Mouse (Mus musculus) kidney, adult 9 months (tissue): ENCODE results near the gene Crip2.

Source experiments
- DNase-seq: peaks from one replicate; pipeline ENCODE4 v3.0.0; 2022

The Crip2 gene

GRCm38 (mm10) chr12:113185442-113186291, 45.6 kb downstream of the Crip2 start, which contains the start of gene Tmem121:
TSS of gene Tmem121 (plus strand) at chr12:113185930.
- no peak for DNase-seq

- no peak for DNase-seq
Measured at GRCm38 (mm10) chr12:113186326-113187010, 46.4 kb downstream of the Crip2 start.

DNA sequence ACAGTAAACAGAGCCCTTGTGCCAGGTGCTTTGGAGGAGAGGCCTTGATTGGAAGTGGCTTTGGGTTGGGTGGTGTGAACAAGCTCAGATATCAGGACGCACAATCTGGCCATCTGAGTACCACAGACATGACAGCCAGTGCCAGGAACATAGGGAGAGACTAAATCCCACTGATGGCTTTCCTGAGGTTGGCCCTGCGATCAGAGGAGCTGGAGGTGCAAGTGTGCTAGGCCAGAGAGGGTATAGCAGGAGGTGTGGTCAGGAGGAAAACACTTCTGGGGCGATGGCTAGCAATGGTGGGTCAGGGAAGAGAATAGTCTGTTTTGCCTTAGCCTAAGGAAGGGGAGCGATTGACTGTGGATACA, 47.0 kb downstream of the Crip2 start:
- DNase-seq = no peak

DNA sequence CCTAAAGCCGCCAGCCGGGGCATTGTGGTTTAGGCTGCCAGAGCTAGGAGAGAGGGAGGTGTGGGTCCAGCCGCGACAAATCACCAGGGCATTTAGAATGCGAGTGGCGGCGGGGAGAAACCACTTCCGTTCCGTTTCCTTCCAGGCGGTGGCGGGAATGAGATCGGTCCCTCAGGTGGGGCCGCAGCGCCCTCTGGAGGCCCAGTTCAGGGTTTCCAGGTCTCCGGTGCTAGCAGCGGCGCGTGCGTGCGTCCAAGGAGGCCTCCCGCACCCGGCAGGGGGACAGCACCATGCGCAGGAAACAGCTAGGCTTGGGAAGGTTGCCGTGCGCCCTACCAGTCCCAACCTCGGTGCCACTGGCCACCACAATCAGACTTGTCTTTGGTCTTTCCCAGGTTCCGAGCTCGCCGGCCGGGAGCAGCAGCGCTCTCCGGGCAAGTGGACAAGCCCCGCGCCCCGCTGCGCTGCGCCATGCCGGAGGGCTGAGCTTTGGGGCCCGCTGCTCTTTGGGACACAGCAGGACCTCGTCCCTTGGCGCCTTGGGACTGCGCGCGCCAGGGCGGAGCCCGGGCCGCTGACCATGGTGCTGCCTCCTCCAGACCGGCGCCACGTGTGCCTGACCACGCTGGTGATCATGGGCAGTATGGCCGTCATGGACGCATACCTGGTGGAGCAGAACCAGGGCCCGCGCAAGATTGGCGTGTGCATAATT, 47.7 kb downstream of the Crip2 start:
- peak; percentile 46 for DNase-seq

- no peak for DNase-seq
Measured at GRCm38 (mm10) chr12:113188349-113189055, 48.5 kb downstream of the Crip2 start.

DNA sequence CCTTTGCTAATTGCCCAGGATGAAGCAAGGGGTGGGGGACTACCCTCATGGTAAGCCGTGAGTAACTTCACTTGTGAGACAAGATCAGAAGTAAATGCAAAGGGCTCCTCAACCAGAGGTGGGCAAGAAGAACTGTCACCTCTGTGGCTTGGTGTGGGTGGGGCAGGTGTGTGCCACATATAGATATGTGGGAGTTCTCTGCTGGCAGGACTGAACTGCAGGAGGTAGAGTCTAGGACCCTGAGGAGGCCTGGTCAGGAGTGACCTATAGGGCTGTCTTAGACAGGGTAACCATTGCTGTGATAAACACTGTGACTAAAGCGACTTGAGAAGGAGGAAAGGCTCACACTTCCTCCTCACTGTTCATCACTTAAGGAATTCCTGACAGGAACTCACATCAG, 53.4 kb downstream of the Crip2 start:
- no peak for DNase-seq
